Mouse (Mus musculus) brain, embryonic 14.5 days (tissue): ENCODE data around the gene Amy1.

Experiments
- CTCF ChIP-seq: fragments of 200-500 bp; IDR thresholded peaks from 2 replicates; pipeline ENCODE4 v1.5.1; 2012; ENCODE audit warnings: inconsistent platforms, mild to moderate bottlenecking, moderate library complexity, borderline replicate concordance; ENCODE audit not compliant: insufficient read depth, insufficient read length; ENCODE audit errors: extremely low read depth
- POLR2A ChIP-seq: fragments of 200-500 bp; IDR thresholded peaks from 2 replicates; pipeline ENCODE4 v1.6.1; 2012; ENCODE audit warnings: mild to moderate bottlenecking, inconsistent platforms, borderline replicate concordance; ENCODE audit not compliant: poor library complexity, insufficient read depth, insufficient read length, severe bottlenecking; ENCODE audit errors: extremely low read depth

DNA sequence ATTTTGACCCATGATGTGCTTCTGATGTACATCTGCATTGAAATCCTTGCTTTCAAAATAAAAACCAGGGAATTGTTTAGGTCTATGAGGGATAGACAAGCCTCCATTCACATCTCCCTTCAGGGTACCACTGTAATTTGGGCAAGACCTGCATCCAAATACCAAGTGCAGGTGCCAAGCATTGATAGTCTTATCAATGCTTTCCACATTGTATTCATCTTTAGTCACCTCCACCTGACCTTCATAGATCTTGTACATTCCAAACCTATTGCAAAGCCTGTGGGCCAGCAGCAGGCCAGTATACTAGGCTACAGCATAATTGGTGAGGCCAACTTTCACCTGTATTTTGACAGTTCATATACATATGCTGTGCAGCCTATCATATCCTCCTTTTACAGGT, 25.1 kb upstream of the Amy1 start:
- TF ChIP-seq CTCF: no peak
- TF ChIP-seq POLR2A: no peak
